Mouse (Mus musculus) hematopoietic multipotent progenitor cell, adult 10-12 weeks (in vitro differentiated cells): ENCODE data around the gene Unc13c. TPM values are rescaled to one million over a fixed set of nuclear protein-coding genes. Genes with fewer than 3 reads are reported as not detected.

Source experiments
- polyA plus RNA-seq: library from polyadenylated mRNA; stranded (reverse); fragments of >175 nt; gene quantifications from 2 replicates; pipeline ENCODE4 v1.2.3, GENCODE M21; 2012; ENCODE audit warnings: low replicate concordance

The Unc13c gene
- polyA plus RNA-seq = not detected in 2 replicates

GRCm38 (mm10) chr9:73968641-73969121, at the start of gene Unc13c:
TSS of gene Unc13c (minus strand) at chr9:73968966.

Other genes with a start within 250 kb of the Unc13c start
- not detected in 2 replicates for gene Wdr72, start 141.4 kb upstream of the Unc13c start, polyA plus RNA-seq